Mouse (Mus musculus) CH12.LX (cell line): Measurements from ENCODE around the gene Qsox2. TPM values are rescaled to one million over a fixed set of nuclear protein-coding genes. Genes with fewer than 3 reads are reported as not detected.

Source experiments
- DNase-seq: peaks from one replicate; pipeline ENCODE4 v3.0.0-alpha.2; 2013; ENCODE audit errors: extremely low read depth
- H3K27ac ChIP-seq: 2 replicates; pipeline ENCODE4 v1.5.1; 2012; ENCODE audit warnings: low read depth, mild to moderate bottlenecking, control low read depth, moderate library complexity; ENCODE audit not compliant: insufficient read depth
- H3K27me3 ChIP-seq: replicated peaks from 2 replicates; pipeline ENCODE3; 2012; ENCODE audit warnings: inconsistent platforms
- H3K36me3 ChIP-seq, 2 experiments: replicated peaks in 1 of 2; 2 replicates each; pipeline versions ENCODE3 to v1.6.1; 2012; ENCODE audit warnings: inconsistent platforms in 1 of 2, low read length in 1 of 2, mild to moderate bottlenecking in 1 of 2, mixed read lengths in 1 of 2, moderate library complexity in 1 of 2; ENCODE audit not compliant: control insufficient read depth in 1 of 2, insufficient read depth in 1 of 2
- H3K4me1 ChIP-seq, 2 experiments: 2 replicates each; pipeline ENCODE4 v1.6.1; 2012; ENCODE audit warnings: inconsistent platforms in 1 of 2, moderate library complexity in 1 of 2; ENCODE audit not compliant: insufficient read depth in 2 of 2, control insufficient read depth in 1 of 2
- H3K4me2 ChIP-seq: 2 replicates; pipeline ENCODE4 v1.6.1; 2012; ENCODE audit warnings: low read depth, mild to moderate bottlenecking, control low read depth; ENCODE audit not compliant: poor library complexity, insufficient read depth, severe bottlenecking
- H3K4me3 ChIP-seq, 3 experiments: fragments of 150-350 bp in 1 of 3; sonication (generic) in 1 of 3; replicated peaks in 1 of 3; 2 replicates each; pipeline versions ENCODE3 to v1.5.1; 2011 to 2012; ENCODE audit warnings: low read depth in 2 of 3, low read length in 2 of 3, mild to moderate bottlenecking in 2 of 3, moderate library complexity in 2 of 3, control low read depth in 1 of 3, improper control_type of control experiment in 1 of 3, inconsistent platforms in 1 of 3, mixed read lengths in 1 of 3; ENCODE audit not compliant: poor library complexity in 1 of 3
- H3K79me2 ChIP-seq: replicated peaks from 2 replicates; pipeline ENCODE4 v1.6.1; 2012; ENCODE audit warnings: mild to moderate bottlenecking, moderate library complexity; ENCODE audit not compliant: control insufficient read depth, poor library complexity, insufficient read depth, severe bottlenecking; ENCODE audit errors: extremely low read depth
- H3K9ac ChIP-seq: 2 replicates; pipeline ENCODE4 v1.6.1; 2012; ENCODE audit warnings: low read depth, mild to moderate bottlenecking, control low read depth, moderate library complexity; ENCODE audit not compliant: insufficient read depth
- H3K9me3 ChIP-seq: replicated peaks from 2 replicates; pipeline ENCODE3; 2012; ENCODE audit warnings: low read length, inconsistent platforms, mixed read lengths
- CHD1 ChIP-seq: IDR thresholded peaks from 2 replicates; pipeline ENCODE4 v1.6.1; 2012; ENCODE audit warnings: low read depth, low read length, improper control_type of control experiment, inconsistent platforms
- CTCF ChIP-seq, 2 experiments: IDR thresholded peaks in 1 of 2; conservative IDR thresholded peaks in 1 of 2; 2 replicates each; pipeline ENCODE4 v1.5.1; 2011 to 2012; ENCODE audit warnings: low read depth in 2 of 2, low read length in 2 of 2, improper control_type of control experiment in 1 of 2, inconsistent platforms in 1 of 2, mild to moderate bottlenecking in 1 of 2, moderate library complexity in 1 of 2
- E2F4 ChIP-seq: IDR thresholded peaks from 2 replicates; pipeline ENCODE4 v1.6.1; 2011; ENCODE audit warnings: low read depth, low read length, improper control_type of control experiment; ENCODE audit not compliant: insufficient replicate concordance
- GABPA ChIP-seq: IDR thresholded peaks from 2 replicates; pipeline ENCODE4 v1.6.1; 2012; ENCODE audit warnings: low read depth, low read length, improper control_type of control experiment, inconsistent platforms; ENCODE audit not compliant: insufficient replicate concordance
- KAT2A ChIP-seq: IDR thresholded peaks from 2 replicates; pipeline ENCODE4 v1.6.1; 2012; ENCODE audit warnings: low read length, improper control_type of control experiment, inconsistent platforms; ENCODE audit not compliant: insufficient replicate concordance
- MAX ChIP-seq: IDR thresholded peaks from 2 replicates; pipeline ENCODE4 v1.6.1; 2011; ENCODE audit warnings: low read length, improper control_type of control experiment
- MAZ ChIP-seq: IDR thresholded peaks from 2 replicates; pipeline ENCODE4 v1.6.1; 2012; ENCODE audit warnings: low read depth, mild to moderate bottlenecking, inconsistent platforms, low read length, improper control_type of control experiment, moderate library complexity
- MEF2A ChIP-seq: IDR thresholded peaks from 2 replicates; pipeline ENCODE4 v1.6.1; 2014; ENCODE audit warnings: low read depth, mild to moderate bottlenecking, inconsistent platforms, low read length, improper control_type of control experiment, borderline replicate concordance
- SIN3A ChIP-seq: IDR thresholded peaks from 2 replicates; pipeline ENCODE4 v1.6.1; 2012; ENCODE audit warnings: low read length, improper control_type of control experiment, inconsistent platforms
- USF1 ChIP-seq: IDR thresholded peaks from 2 replicates; pipeline ENCODE4 v1.6.1; 2014; ENCODE audit warnings: low read depth, mild to moderate bottlenecking, inconsistent platforms, low read length, improper control_type of control experiment
- USF2 ChIP-seq: conservative IDR thresholded peaks from 2 replicates; pipeline ENCODE4 v1.6.1; 2011; ENCODE audit warnings: low read depth, low read length, improper control_type of control experiment
- ZMIZ1 ChIP-seq: IDR thresholded peaks from 2 replicates; pipeline ENCODE4 v1.6.1; 2012; ENCODE audit warnings: low read depth, mild to moderate bottlenecking, inconsistent platforms, low read length, improper control_type of control experiment
- dilution Hi-C: fragments of 300-500 bp; cut with MboI; formaldehyde crosslinking; loops from 2 replicates; pipeline ENCODE4 v1.14.3; 2020; ENCODE audit warnings: low sequenced_read_pairs; ENCODE audit not compliant: extremely low pct_unique_long_range_greater_than_20kb, extremely low pct_ligation_motif_present
- in situ Hi-C: fragments of 300-500 bp; cut with MboI; formaldehyde crosslinking; loops from 3 replicates; pipeline ENCODE4 v1.14.3; 2019; ENCODE audit warnings: low sequenced_read_pairs, low pct_ligation_motif_present, low pct_unique_long_range_greater_than_20kb, mixed read lengths
- polyA plus RNA-seq: library from polyadenylated mRNA; unstranded; fragments of >175 nt; gene quantifications from 2 replicates; pipeline ENCODE4 v1.2.1, GENCODE M21; 2012; ENCODE audit warnings: low read depth; ENCODE audit not compliant: insufficient read length
- total RNA-seq, 2 experiments: library from RNA; depleted of rRNA; stranded (reverse); fragments of 300-350 nt in 1 of 2; fragments of >200 nt in 1 of 2; gene quantifications; 2 replicates each; pipeline ENCODE4 v1.2.3; 2012 to 2014

Qsox2 gene
- total and polyA plus RNA-seq, 3 experiments, result 6.4 to 11.5 (median 9.3) TPM

DNA sequence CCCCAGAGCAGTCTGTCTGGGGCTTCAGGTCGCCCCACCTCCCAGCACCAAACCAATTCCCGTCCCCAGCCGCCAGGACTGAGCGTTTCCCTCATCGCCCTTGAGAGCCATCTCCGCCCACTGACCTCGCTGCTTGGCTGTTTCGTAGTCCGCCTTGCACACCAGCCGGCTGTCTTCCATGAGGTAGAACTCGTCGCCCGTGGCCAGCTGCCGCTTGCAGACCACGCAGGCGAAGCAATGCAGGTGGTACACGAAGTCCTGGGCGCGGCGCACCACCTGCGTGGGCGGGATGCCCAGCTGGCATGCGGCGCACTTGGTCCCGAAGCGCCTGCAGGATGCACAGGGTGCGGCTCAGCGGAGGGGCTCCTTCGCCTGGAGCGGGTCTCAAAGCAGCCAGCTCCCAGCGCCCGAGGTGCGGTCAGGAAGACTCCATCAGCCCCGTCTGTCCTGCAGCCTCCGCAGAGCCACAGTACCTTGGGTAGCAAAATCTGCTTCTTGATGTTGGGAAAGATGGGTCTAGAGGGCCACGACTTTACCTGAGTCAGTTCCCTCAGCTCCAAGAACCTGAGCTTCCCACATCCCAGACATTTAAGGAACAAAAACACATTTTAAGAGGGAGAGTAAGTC lies 34.4 kb downstream of the Qsox2 start:
- H3K79me2 ChIP-seq, result no peaks in the 10 kb centered on the region
- no peak for DNase-seq
- in situ Hi-C loops, result no loop called here

DNA sequence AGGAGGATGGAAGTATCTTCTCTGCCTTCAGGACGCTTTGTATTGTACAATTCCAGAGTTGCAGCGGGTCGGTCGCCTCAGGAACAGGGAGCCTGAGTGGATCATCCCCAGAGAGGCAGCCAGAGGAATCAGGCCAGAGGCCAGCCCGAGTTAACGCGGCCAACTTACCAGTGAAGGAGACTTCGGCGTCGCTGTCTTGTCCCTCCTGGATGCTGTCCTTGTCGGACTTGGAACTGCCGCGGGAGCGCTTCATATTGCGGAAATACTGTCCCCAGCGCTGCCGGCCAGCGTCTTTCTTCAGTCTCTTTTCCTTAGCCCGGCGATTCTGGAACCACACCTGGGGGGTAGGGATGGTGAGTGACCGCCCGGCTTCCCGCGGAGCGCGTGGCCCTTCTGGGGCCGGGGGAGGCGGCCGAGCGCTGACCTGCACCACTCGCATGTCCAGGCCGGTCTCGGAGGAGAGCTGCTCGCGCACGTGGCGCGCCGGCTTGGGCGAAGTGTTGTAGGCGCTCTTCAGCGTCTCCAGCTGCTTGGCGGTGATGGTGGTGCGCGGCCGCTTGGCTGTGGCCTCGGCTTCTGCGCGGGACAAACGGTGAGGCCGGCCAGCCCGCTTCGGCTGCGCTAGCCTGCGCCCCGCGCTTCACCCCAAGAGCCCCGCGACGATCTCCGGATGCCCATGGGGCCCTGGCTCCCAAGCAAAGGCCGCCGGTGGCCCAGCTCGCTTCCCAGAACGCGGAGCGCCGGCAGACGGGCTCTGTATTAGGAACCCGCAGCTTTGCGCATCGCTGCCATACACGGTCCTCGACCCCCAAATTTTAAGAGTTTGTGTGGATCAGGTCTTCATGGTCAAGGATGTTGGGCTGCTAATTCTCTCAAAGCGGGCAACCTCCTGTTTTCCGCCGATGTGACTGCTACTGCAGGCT lies 35.1 kb downstream of the Qsox2 start:
- DNase-seq, result no peak
- Histone ChIP-seq H3K9me3 (no peaks in the 10 kb centered on the region), H3K36me3 (no peaks in the 10 kb centered on the region), H3K27me3 (peaks cover 42% of the 10 kb centered on the region), H3K4me2 (no peak overlapping the region), H3K27ac (no peak overlapping the region), H3K9ac (no peak overlapping the region), H3K4me1 (peaks cover 0 to 3% of the 10 kb centered on the region in 2 experiments; a peak in 1 of 4 replicates), H3K4me3 (no peak overlapping the region), H3K79me2 (no peaks in the 10 kb centered on the region)
- in situ Hi-C loops, result no loop called here
- dilution Hi-C loops, result no loop called here
- no peak for TF ChIP-seq ZMIZ1
- TF ChIP-seq MEF2A, result no peak
- TF ChIP-seq MAZ, result no peak
- no peak for TF ChIP-seq CTCF (conservative IDR thresholded peaks at IDR 0.05 in 1 of 2, IDR thresholded peaks at IDR 0.05 in 1 of 2; ENCODE audit: low read depth in 2 of 2, low read length in 2 of 2)
- no peak for TF ChIP-seq CHD1
- TF ChIP-seq MAX, result no peak
- TF ChIP-seq SIN3A, result no peak
- TF ChIP-seq E2F4, result no peak
- no peak for TF ChIP-seq GABPA
- TF ChIP-seq KAT2A, result no peak

More for the DNA sequence above, 34.4 kb downstream of the Qsox2 start:
- H3K4me2 ChIP-seq, result no peak overlapping the region
- H3K9me3 ChIP-seq, result no peaks in the 10 kb centered on the region
- H3K36me3 ChIP-seq, result no peaks in the 10 kb centered on the region
- no peak for TF ChIP-seq USF2
- TF ChIP-seq USF1, result no peak
- no peak overlapping the region for H3K27ac ChIP-seq
- dilution Hi-C loops, result no loop called here
- peaks cover 0 to 3% of the 10 kb centered on the region in 2 experiments; a peak in 1 of 4 replicates for H3K4me1 ChIP-seq
- H3K27me3 ChIP-seq, result peaks cover 36% of the 10 kb centered on the region
- H3K9ac ChIP-seq, result no peak overlapping the region
- H3K4me3 ChIP-seq, result no peak overlapping the region
